Mouse (Mus musculus) CH12.LX (cell line): ENCODE data around the gene Psmb6. TPM values are rescaled to one million over a fixed set of nuclear protein-coding genes. Genes with fewer than 3 reads are reported as not detected.

ENCODE experiments used
- DNase-seq: peaks from one replicate; pipeline ENCODE4 v3.0.0-alpha.2; 2013; ENCODE audit errors: extremely low read depth
- H3K27ac ChIP-seq: 2 replicates; pipeline ENCODE4 v1.5.1; 2012; ENCODE audit warnings: low read depth, mild to moderate bottlenecking, control low read depth, moderate library complexity; ENCODE audit not compliant: insufficient read depth
- H3K27me3 ChIP-seq: replicated peaks from 2 replicates; pipeline ENCODE3; 2012; ENCODE audit warnings: inconsistent platforms
- H3K36me3 ChIP-seq, 2 experiments: replicated peaks in 1 of 2; 2 replicates each; pipeline versions ENCODE3 to v1.6.1; 2012; ENCODE audit warnings: inconsistent platforms in 1 of 2, low read length in 1 of 2, mild to moderate bottlenecking in 1 of 2, mixed read lengths in 1 of 2, moderate library complexity in 1 of 2; ENCODE audit not compliant: control insufficient read depth in 1 of 2, insufficient read depth in 1 of 2
- H3K4me1 ChIP-seq, 2 experiments: 2 replicates each; pipeline ENCODE4 v1.6.1; 2012; ENCODE audit warnings: inconsistent platforms in 1 of 2, moderate library complexity in 1 of 2; ENCODE audit not compliant: insufficient read depth in 2 of 2, control insufficient read depth in 1 of 2
- H3K4me2 ChIP-seq: 2 replicates; pipeline ENCODE4 v1.6.1; 2012; ENCODE audit warnings: low read depth, mild to moderate bottlenecking, control low read depth; ENCODE audit not compliant: poor library complexity, insufficient read depth, severe bottlenecking
- H3K4me3 ChIP-seq, 3 experiments: fragments of 150-350 bp in 1 of 3; sonication (generic) in 1 of 3; replicated peaks in 1 of 3; 2 replicates each; pipeline versions ENCODE3 to v1.5.1; 2011 to 2012; ENCODE audit warnings: low read depth in 2 of 3, low read length in 2 of 3, mild to moderate bottlenecking in 2 of 3, moderate library complexity in 2 of 3, control low read depth in 1 of 3, improper control_type of control experiment in 1 of 3, inconsistent platforms in 1 of 3, mixed read lengths in 1 of 3; ENCODE audit not compliant: poor library complexity in 1 of 3
- H3K79me2 ChIP-seq: replicated peaks from 2 replicates; pipeline ENCODE4 v1.6.1; 2012; ENCODE audit warnings: mild to moderate bottlenecking, moderate library complexity; ENCODE audit not compliant: control insufficient read depth, poor library complexity, insufficient read depth, severe bottlenecking; ENCODE audit errors: extremely low read depth
- H3K9ac ChIP-seq: 2 replicates; pipeline ENCODE4 v1.6.1; 2012; ENCODE audit warnings: low read depth, mild to moderate bottlenecking, control low read depth, moderate library complexity; ENCODE audit not compliant: insufficient read depth
- H3K9me3 ChIP-seq: replicated peaks from 2 replicates; pipeline ENCODE3; 2012; ENCODE audit warnings: low read length, inconsistent platforms, mixed read lengths
- BHLHE40 ChIP-seq: IDR thresholded peaks from 2 replicates; pipeline ENCODE4 v1.6.1; 2011; ENCODE audit warnings: mild to moderate bottlenecking, low read depth, low read length, improper control_type of control experiment
- CTCF ChIP-seq, 2 experiments: IDR thresholded peaks in 1 of 2; conservative IDR thresholded peaks in 1 of 2; 2 replicates each; pipeline ENCODE4 v1.5.1; 2011 to 2012; ENCODE audit warnings: low read depth in 2 of 2, low read length in 2 of 2, improper control_type of control experiment in 1 of 2, inconsistent platforms in 1 of 2, mild to moderate bottlenecking in 1 of 2, moderate library complexity in 1 of 2
- E2F4 ChIP-seq: IDR thresholded peaks from 2 replicates; pipeline ENCODE4 v1.6.1; 2011; ENCODE audit warnings: low read depth, low read length, improper control_type of control experiment; ENCODE audit not compliant: insufficient replicate concordance
- EP300 ChIP-seq: IDR thresholded peaks from 2 replicates; pipeline ENCODE4 v1.6.1; 2011; ENCODE audit warnings: low read length, improper control_type of control experiment
- ETS1 ChIP-seq: conservative IDR thresholded peaks from 2 replicates; pipeline ENCODE4 v1.6.1; 2012; ENCODE audit warnings: low read depth, mild to moderate bottlenecking, inconsistent platforms, low read length, improper control_type of control experiment, moderate library complexity
- IRF4 ChIP-seq: IDR thresholded peaks from 2 replicates; pipeline ENCODE4 v1.6.1; 2014; ENCODE audit warnings: low read depth, mild to moderate bottlenecking, inconsistent platforms, low read length, improper control_type of control experiment
- JUND ChIP-seq: conservative IDR thresholded peaks from 2 replicates; pipeline ENCODE4 v1.6.1; 2011; ENCODE audit warnings: low read depth, low read length, improper control_type of control experiment
- KAT2A ChIP-seq: IDR thresholded peaks from 2 replicates; pipeline ENCODE4 v1.6.1; 2012; ENCODE audit warnings: low read length, improper control_type of control experiment, inconsistent platforms; ENCODE audit not compliant: insufficient replicate concordance
- MAFK ChIP-seq: IDR thresholded peaks from 2 replicates; pipeline ENCODE4 v1.6.1; 2011; ENCODE audit warnings: low read length, improper control_type of control experiment; ENCODE audit not compliant: insufficient replicate concordance
- MAX ChIP-seq: IDR thresholded peaks from 2 replicates; pipeline ENCODE4 v1.6.1; 2011; ENCODE audit warnings: low read length, improper control_type of control experiment
- MAZ ChIP-seq: IDR thresholded peaks from 2 replicates; pipeline ENCODE4 v1.6.1; 2012; ENCODE audit warnings: low read depth, mild to moderate bottlenecking, inconsistent platforms, low read length, improper control_type of control experiment, moderate library complexity
- NELFE ChIP-seq: IDR thresholded peaks from 2 replicates; pipeline ENCODE4 v1.6.1; 2011; ENCODE audit warnings: low read depth, low read length, improper control_type of control experiment
- NRF1 ChIP-seq: IDR thresholded peaks from 2 replicates; pipeline ENCODE4 v1.6.1; 2014; ENCODE audit warnings: low read depth, mild to moderate bottlenecking, inconsistent platforms, low read length, improper control_type of control experiment, moderate library complexity
- PAX5 ChIP-seq: IDR thresholded peaks from 2 replicates; pipeline ENCODE4 v1.6.1; 2012; ENCODE audit warnings: low read length, inconsistent platforms, mixed read lengths
- POLR2A ChIP-seq: IDR thresholded peaks from 2 replicates; pipeline ENCODE4 v1.6.1; 2011; ENCODE audit warnings: low read depth, mild to moderate bottlenecking, improper control_type of control experiment, low read length
- POLR2AphosphoS2 ChIP-seq: IDR thresholded peaks from 2 replicates; pipeline ENCODE4 v1.6.1; 2011; ENCODE audit warnings: low read depth, low read length, improper control_type of control experiment
- RCOR1 ChIP-seq: conservative IDR thresholded peaks from 2 replicates; pipeline ENCODE4 v1.6.1; 2012; ENCODE audit warnings: low read depth, mild to moderate bottlenecking, inconsistent platforms, low read length, improper control_type of control experiment
- SMC3 ChIP-seq: IDR thresholded peaks from 2 replicates; pipeline ENCODE4 v1.6.1; 2011; ENCODE audit warnings: low read depth, low read length, improper control_type of control experiment
- TCF12 ChIP-seq: IDR thresholded peaks from 2 replicates; pipeline ENCODE4 v1.6.1; 2014; ENCODE audit warnings: low read depth, mild to moderate bottlenecking, inconsistent platforms, low read length, improper control_type of control experiment
- UBTF ChIP-seq: IDR thresholded peaks from 2 replicates; pipeline ENCODE4 v1.6.1; 2012; ENCODE audit warnings: low read depth, mild to moderate bottlenecking, inconsistent platforms, low read length, improper control_type of control experiment, moderate library complexity
- USF1 ChIP-seq: IDR thresholded peaks from 2 replicates; pipeline ENCODE4 v1.6.1; 2014; ENCODE audit warnings: low read depth, mild to moderate bottlenecking, inconsistent platforms, low read length, improper control_type of control experiment
- ZC3H11A ChIP-seq: IDR thresholded peaks from 2 replicates; pipeline ENCODE4 v1.6.1; 2012; ENCODE audit warnings: low read depth, mild to moderate bottlenecking, inconsistent platforms, low read length, improper control_type of control experiment
- ZNF384 ChIP-seq: IDR thresholded peaks from 2 replicates; pipeline ENCODE4 v1.6.1; 2012; ENCODE audit warnings: low read depth, low read length, improper control_type of control experiment, inconsistent platforms
- dilution Hi-C: fragments of 300-500 bp; cut with MboI; formaldehyde crosslinking; loops from 2 replicates; pipeline ENCODE4 v1.14.3; 2020; ENCODE audit warnings: low sequenced_read_pairs; ENCODE audit not compliant: extremely low pct_unique_long_range_greater_than_20kb, extremely low pct_ligation_motif_present
- in situ Hi-C: fragments of 300-500 bp; cut with MboI; formaldehyde crosslinking; loops from 3 replicates; pipeline ENCODE4 v1.14.3; 2019; ENCODE audit warnings: low sequenced_read_pairs, low pct_ligation_motif_present, low pct_unique_long_range_greater_than_20kb, mixed read lengths
- polyA plus RNA-seq: library from polyadenylated mRNA; unstranded; fragments of >175 nt; gene quantifications from 2 replicates; pipeline ENCODE4 v1.2.1, GENCODE M21; 2012; ENCODE audit warnings: low read depth; ENCODE audit not compliant: insufficient read length
- total RNA-seq, 2 experiments: library from RNA; depleted of rRNA; stranded (reverse); fragments of 300-350 nt in 1 of 2; fragments of >200 nt in 1 of 2; gene quantifications; 2 replicates each; pipeline ENCODE4 v1.2.3; 2012 to 2014

Gene Psmb6
- total and polyA plus RNA-seq, 3 experiments = 779 to 921 (median 831) TPM

- peak; percentile 98 for TF ChIP-seq SMC3
- TF ChIP-seq E2F4 = no peak
- no peak for TF ChIP-seq MAX
- peak; percentile 96 for TF ChIP-seq ZC3H11A
- 0 out of 2 replicates have a peak, but pooled peaks have one; percentile 52 for TF ChIP-seq MAZ
- TF ChIP-seq CTCF (conservative IDR thresholded peaks at IDR 0.05 in 1 of 2, IDR thresholded peaks at IDR 0.05 in 1 of 2; ENCODE audit: low read depth in 2 of 2, low read length in 2 of 2) = peak; percentile 85 to 98
- TF ChIP-seq IRF4 = peak; percentile 71
- TF ChIP-seq NELFE = peak; percentile 48; the same call in 1 of the 2 replicates
- 0 out of 2 replicates have a peak, but pooled peaks have one; percentile 26 for TF ChIP-seq RCOR1
- no peak for TF ChIP-seq BHLHE40
- TF ChIP-seq JUND = peak; percentile 50; the same call in 1 of the 2 replicates
- peak; percentile 51; the same call in 1 of the 2 replicates for TF ChIP-seq TCF12
- no peak for TF ChIP-seq PAX5
- no peak for TF ChIP-seq EP300
- TF ChIP-seq NRF1 = peak; percentile 27; the same call in 1 of the 2 replicates
- TF ChIP-seq POLR2A = no peak
- 0 out of 2 replicates have a peak, but pooled peaks have one; percentile 48 for TF ChIP-seq ZNF384
- no peak for TF ChIP-seq ETS1
- peak; percentile 73 for TF ChIP-seq MAFK
- Histone ChIP-seq H3K9ac (no peak overlapping the region), H3K9me3 (no peaks in the 10 kb centered on the region), H3K36me3 (no peaks in the 10 kb centered on the region), H3K27me3 (no peaks in the 10 kb centered on the region), H3K27ac (no peak overlapping the region), H3K4me2 (no peak overlapping the region), H3K79me2 (no peaks in the 10 kb centered on the region), H3K4me1 (peaks cover 15 to 42% of the 10 kb centered on the region in 2 experiments), H3K4me3 (no peak overlapping the region)
- in situ Hi-C loops = loop anchor here (5.0 kb wide), 2 partner anchors 91 to 246 kb away; partner anchors contain the start of gene Zfp3
- DNase-seq = peak; percentile 77
- dilution Hi-C loops = no loop called here
Measured at GRCm38 (mm10) chr11:70516352-70516751, 8.8 kb upstream of the Psmb6 start.

GRCm38 (mm10) chr11:70518436-70518835 lies 6.7 kb upstream of the Psmb6 start:
- no peak overlapping the region for H3K4me3 ChIP-seq
- H3K9me3 ChIP-seq = no peaks in the 10 kb centered on the region
- no peaks in the 10 kb centered on the region for H3K36me3 ChIP-seq
- no peak for TF ChIP-seq BHLHE40
- no peak for TF ChIP-seq USF1
- TF ChIP-seq UBTF = no peak
- TF ChIP-seq NELFE = no peak
- TF ChIP-seq POLR2AphosphoS2 = no peak
- TF ChIP-seq ETS1 = no peak
- TF ChIP-seq SMC3 = no peak
- no peak for TF ChIP-seq KAT2A
- TF ChIP-seq, all 38 proteins: peak for 0
- H3K9ac ChIP-seq = no peak overlapping the region
- no peaks in the 10 kb centered on the region for H3K79me2 ChIP-seq
- H3K4me2 ChIP-seq = no peak overlapping the region
- no peak overlapping the region for H3K27ac ChIP-seq
- H3K4me1 ChIP-seq = peaks cover 10 to 27% of the 10 kb centered on the region in 2 experiments
- no peaks in the 10 kb centered on the region for H3K27me3 ChIP-seq
- DNase-seq = no peak
- dilution Hi-C loops (no loop called here), in situ Hi-C loops (loop anchor here (5.0 kb wide), 2 partner anchors 89 to 244 kb away; partner anchors contain the start of gene Zfp3)
